Mouse (Mus musculus) forebrain, embryonic 14.5 days (tissue): ENCODE measurements at regions not wholly inside any gene's neighbourhood (a gene's known extent, or its start where the extent isn't known, plus 50 kb on each side); places are given as distances from the start of the nearest gene placed in this dataset.
A peak's percentile ranks its signal among the peaks of the same experiment; 100 is the strongest.

Experiments
- ATAC-seq: fragments of 200-750 bp; cut with Nextera tagmentation; 2 replicates; pipeline ENCODE4 v1.8.0; 2017; ENCODE audit warnings: mild to moderate bottlenecking, moderate library complexity
- DNase-seq: peaks from one replicate; pipeline ENCODE4 v3.0.0-alpha.2; 2015; ENCODE audit warnings: low spot score
- H3K27ac ChIP-seq: fragments of 300-500 bp; sonication (generic); 2 replicates; pipeline ENCODE4 v1.5.1; 2014; ENCODE audit warnings: low read depth, mild to moderate bottlenecking, control low read depth, low read length, moderate library complexity
- H3K27me3 ChIP-seq: fragments of 300-500 bp; sonication (generic); replicated peaks from 2 replicates; pipeline ENCODE4 v1.6.1; 2014; ENCODE audit warnings: low read length, control low read depth, mixed read lengths; ENCODE audit not compliant: control insufficient read depth, insufficient read depth
- H3K36me3 ChIP-seq: fragments of 300-500 bp; sonication (generic); 2 replicates; pipeline ENCODE4 v1.6.1; 2014; ENCODE audit warnings: low read length, control low read depth; ENCODE audit not compliant: control insufficient read depth, insufficient read depth
- H3K4me1 ChIP-seq: fragments of 300-500 bp; sonication (generic); 2 replicates; pipeline ENCODE4 v1.6.1; 2014; ENCODE audit warnings: antibody characterized with exemption, low read length, control low read depth; ENCODE audit not compliant: control insufficient read depth, insufficient read depth
- H3K4me2 ChIP-seq: fragments of 300-500 bp; sonication (generic); 2 replicates; pipeline ENCODE4 v1.6.1; 2014; ENCODE audit warnings: mild to moderate bottlenecking, control low read depth, low read length
- H3K4me3 ChIP-seq: fragments of 300-500 bp; sonication (generic); 2 replicates; pipeline ENCODE4 v1.5.1; 2014; ENCODE audit warnings: low read depth, low read length, control low read depth
- H3K9ac ChIP-seq: fragments of 300-500 bp; sonication (generic); 2 replicates; pipeline ENCODE4 v1.6.1; 2014; ENCODE audit warnings: mild to moderate bottlenecking, low read length, control low read depth, moderate library complexity
- H3K9me3 ChIP-seq: fragments of 300-500 bp; sonication (generic); replicated peaks from 2 replicates; pipeline ENCODE4 v1.6.1; 2016; ENCODE audit warnings: low read length, control low read depth, mixed read lengths; ENCODE audit not compliant: control insufficient read depth
- WGBS: fragments of 180-500 bp; shearing (Covaris S2); extraction: QIAGEN DNeasy Blood & Tissue Kit; methylation state at CpG from one replicate; pipeline ENCODE4 v1.1.7; 2014; 5-methylcytosine and 5-hydroxymethylcytosine counted together

DNA sequence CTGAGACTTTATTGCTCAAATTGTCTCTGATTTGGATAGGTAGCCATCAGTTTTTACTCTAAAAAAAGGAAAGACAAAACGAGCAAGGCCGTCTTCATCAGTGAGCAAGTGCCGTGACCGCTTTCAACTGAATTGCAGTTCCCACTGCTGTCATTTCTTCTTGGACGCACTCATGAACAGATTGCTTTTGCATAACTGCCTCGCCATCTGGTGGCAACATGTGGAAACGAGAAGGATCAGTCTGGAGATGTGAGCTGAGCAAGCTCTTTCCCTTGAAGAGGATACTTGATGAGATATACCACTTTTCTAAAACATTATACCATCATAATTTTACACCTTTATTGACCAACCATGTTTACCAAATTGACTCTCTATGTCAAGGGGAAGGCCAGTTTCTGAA is 137.7 kb downstream of the Gm9733 start:
- 1% methylated on average over 7 of the region's 7 CpGs for WGBS
- ATAC-seq: peak; percentile 96

DNA sequence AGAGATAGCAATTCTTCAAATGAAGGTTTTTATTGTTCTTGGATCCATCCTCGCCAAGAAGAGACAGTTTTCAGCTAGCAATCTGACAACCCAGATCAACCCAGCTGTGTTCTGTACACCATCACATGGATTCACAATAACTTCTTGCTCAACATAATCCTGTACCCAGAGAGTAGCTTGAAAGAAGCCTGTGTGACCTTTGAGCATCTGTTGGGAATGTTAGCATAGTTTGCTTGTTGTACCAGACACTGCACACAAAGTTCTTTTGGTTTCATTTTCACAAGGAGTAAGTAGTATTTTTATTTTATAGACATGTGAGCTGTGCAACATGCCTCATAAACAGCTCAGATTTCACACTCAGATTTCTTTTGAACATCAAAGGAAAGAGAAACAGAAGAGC is 136.0 kb downstream of the Gm9733 start:
- ATAC-seq: no peak
- Histone ChIP-seq H3K9me3 (no peaks in the 10 kb centered on the region), H3K27ac (no peak overlapping the region), H3K4me1 (no peaks in the 10 kb centered on the region), H3K4me3 (no peak overlapping the region), H3K27me3 (no peaks in the 10 kb centered on the region), H3K9ac (no peak overlapping the region), H3K36me3 (no peaks in the 10 kb centered on the region), H3K4me2 (no peak overlapping the region)
- no peak for DNase-seq
- 85% methylated on average over 1 of the region's 1 CpGs for WGBS

More for the DNA sequence above, 137.7 kb downstream of the Gm9733 start:
- Histone ChIP-seq H3K4me2 (no peak overlapping the region), H3K9ac (no peak overlapping the region), H3K4me3 (no peak overlapping the region), H3K36me3 (no peaks in the 10 kb centered on the region), H3K4me1 (no peaks in the 10 kb centered on the region), H3K27ac (no peak overlapping the region), H3K9me3 (no peaks in the 10 kb centered on the region), H3K27me3 (no peaks in the 10 kb centered on the region)
- DNase-seq: peak; percentile 92

DNA sequence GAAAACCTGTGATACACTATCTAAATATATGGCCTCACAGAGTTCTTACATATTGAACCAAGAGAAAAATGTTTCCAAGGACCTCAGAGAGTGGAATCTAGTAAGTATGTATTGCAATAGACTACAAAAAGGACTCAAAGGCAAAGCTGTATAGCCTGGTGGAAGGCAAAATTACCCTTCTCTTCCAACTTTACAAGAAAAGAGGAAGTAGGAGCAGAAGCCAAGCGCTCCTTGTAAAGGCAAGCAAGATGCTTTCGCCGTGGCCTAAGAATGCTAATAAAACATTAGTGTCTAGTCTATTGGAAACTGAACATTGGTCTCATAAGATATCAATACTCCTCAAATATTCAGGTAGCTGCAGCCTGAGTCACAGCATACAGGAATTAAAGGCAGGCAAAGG is 134.0 kb downstream of the Gm9733 start:
- no peak overlapping the region for H3K4me2 ChIP-seq
- ATAC-seq (no peak), DNase-seq (no peak)
- H3K4me3 ChIP-seq: no peak overlapping the region
- H3K36me3 ChIP-seq: no peaks in the 10 kb centered on the region
- WGBS: 85% methylated on average over 3 of the region's 3 CpGs
- H3K4me1 ChIP-seq: no peaks in the 10 kb centered on the region
- no peak overlapping the region for H3K9ac ChIP-seq
- no peaks in the 10 kb centered on the region for H3K9me3 ChIP-seq
- H3K27me3 ChIP-seq: no peaks in the 10 kb centered on the region
- H3K27ac ChIP-seq: no peak overlapping the region

DNA sequence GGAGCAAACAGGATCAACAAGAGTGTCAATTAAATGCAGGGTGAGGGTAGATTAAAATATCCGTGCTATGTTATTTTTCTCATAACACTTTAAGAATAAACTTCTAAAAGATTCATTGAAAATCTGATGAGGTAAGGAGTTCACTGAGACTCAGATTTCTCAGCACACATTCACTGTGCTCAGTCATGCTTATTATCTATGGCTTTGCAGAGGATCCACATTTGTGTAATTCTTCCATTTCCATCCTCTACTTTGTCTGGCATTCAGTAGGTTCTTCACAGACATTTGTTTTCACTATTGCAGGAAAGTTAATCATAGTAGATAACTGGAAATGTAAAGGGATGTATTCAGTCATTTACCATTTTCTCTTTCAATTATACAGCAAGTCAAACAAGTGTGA is 131.8 kb downstream of the Gm9733 start:
- Histone ChIP-seq H3K4me3 (no peak overlapping the region), H3K27ac (no peak overlapping the region), H3K4me2 (no peak overlapping the region), H3K4me1 (no peaks in the 10 kb centered on the region), H3K9me3 (no peaks in the 10 kb centered on the region), H3K27me3 (no peaks in the 10 kb centered on the region), H3K9ac (no peak overlapping the region), H3K36me3 (no peaks in the 10 kb centered on the region)
- no peak for DNase-seq
- WGBS: 13% methylated on average over 1 of the region's 1 CpGs
- no peak for ATAC-seq

DNA sequence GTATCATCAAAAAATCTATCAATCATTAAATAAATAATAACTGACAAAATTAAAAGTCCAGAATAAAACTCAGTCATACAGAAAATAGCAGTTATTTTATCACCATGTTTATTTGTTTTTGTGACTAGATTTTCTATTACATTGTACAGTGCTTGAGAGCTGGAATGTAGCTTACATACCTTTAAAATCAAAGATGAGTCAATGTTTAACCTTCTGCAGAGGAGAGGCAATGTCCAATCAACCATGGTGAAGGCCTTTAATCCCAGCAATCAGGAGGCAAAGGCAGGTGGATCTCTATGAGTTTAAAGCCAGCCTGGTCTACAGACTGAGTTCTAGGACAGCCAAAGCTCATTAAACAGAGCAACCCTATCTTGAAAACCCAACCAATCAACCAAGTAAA is 131.1 kb downstream of the Gm9733 start:
- no peak overlapping the region for H3K4me3 ChIP-seq
- no peak overlapping the region for H3K9ac ChIP-seq
- H3K27ac ChIP-seq: no peak overlapping the region
- ATAC-seq (no peak), DNase-seq (no peak)
- no peak overlapping the region for H3K4me2 ChIP-seq
- no peaks in the 10 kb centered on the region for H3K9me3 ChIP-seq
- no peaks in the 10 kb centered on the region for H3K4me1 ChIP-seq
- H3K36me3 ChIP-seq: no peaks in the 10 kb centered on the region
- H3K27me3 ChIP-seq: no peaks in the 10 kb centered on the region

DNA sequence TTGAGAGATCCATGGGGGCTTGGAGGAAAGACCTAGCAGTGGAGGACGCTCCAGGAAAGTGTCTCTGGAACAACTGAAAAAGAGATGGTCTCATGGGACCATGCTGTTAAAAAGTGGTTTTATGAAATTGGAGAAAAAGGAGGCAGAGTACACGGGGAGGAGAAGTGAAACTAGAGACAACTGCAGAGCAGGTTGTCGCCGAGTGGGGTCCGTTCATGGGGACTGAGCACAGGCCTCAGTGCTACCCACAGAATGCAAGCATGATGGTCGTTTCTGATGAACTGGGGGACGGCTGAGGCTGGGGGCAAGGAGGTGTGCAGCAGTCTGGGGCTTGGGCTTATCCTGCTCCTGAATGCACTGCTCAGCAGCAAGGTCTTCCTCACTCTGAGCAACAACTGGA is 129.3 kb downstream of the Gm9733 start:
- no peak overlapping the region for H3K27ac ChIP-seq
- H3K4me3 ChIP-seq: no peak overlapping the region
- DNase-seq: no peak
- no peaks in the 10 kb centered on the region for H3K36me3 ChIP-seq
- H3K27me3 ChIP-seq: no peaks in the 10 kb centered on the region
- 88% methylated on average over 7 of the region's 7 CpGs for WGBS
- no peaks in the 10 kb centered on the region for H3K9me3 ChIP-seq
- H3K4me1 ChIP-seq: no peaks in the 10 kb centered on the region
- no peak overlapping the region for H3K9ac ChIP-seq
- no peak overlapping the region for H3K4me2 ChIP-seq
- ATAC-seq: no peak

DNA sequence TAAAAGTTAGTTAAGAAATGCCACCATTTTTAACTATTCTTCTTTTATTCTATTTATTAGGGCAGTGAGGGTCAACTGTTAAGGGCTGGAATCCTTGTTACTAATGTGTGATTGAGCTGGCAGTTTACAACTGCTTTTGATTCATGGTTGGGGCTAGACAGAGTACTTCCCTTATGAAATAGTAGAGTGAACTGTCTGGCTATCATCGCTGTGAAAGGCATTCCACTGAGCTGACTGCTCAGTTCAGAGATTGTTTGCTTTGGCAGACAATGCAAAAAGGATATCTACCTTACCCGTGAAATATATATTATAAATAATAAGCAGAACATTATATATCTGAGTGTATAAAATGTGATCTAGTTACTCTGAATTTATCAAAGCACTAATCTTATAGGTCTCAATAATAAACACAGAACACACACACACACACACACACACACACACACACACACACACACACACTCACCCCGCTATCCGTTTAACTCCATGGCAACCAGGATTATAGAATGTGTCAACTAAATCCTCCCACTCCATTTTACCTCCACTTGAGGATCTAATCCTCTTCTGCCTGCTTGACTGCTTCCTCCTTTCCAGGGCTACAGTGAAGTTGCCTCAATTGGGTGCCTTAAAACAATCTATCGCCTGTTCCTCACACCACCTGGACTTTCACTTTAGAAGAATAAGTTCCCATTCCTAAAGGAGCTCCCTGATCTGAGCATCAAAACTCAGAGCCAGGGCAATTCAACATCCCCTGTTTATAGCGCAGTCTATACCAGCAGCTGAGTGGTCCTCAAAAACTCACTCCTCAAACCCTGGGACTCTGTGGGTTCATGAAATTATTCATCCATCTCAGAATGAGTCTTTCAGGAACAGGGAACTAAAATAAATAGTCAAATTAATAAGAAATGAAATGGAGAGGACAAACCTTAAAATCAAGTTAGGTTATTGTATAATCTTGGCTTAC is 126.6 kb downstream of the Gm9733 start:
- 0 out of 2 replicates have a peak, but pooled peaks have one; percentile 29 for ATAC-seq
- no peak overlapping the region for H3K4me3 ChIP-seq

DNA sequence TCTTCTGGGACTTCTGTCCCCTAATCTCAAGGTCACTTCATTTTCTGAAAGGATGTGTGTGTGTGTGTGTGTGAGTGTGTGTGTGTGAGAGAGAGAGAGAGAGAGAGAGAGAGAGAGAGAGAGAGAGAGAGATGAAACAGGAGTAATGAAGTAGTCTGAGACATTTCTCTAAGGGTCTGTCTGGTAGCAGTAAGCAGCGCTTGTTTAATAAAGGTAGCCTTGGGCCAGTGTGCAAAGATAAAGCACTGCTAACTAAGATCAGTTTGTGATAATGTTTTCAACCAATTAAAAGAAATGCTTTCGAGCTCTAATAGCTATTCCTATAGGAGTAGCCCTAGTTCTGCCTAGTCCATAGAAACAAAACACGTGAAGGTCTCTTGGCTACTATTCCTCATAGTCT is 119.7 kb downstream of the Gm9733 start:
- Histone ChIP-seq H3K4me3 (no peak overlapping the region), H3K27ac (no peak overlapping the region), H3K9me3 (no peaks in the 10 kb centered on the region), H3K27me3 (no peaks in the 10 kb centered on the region), H3K4me1 (no peaks in the 10 kb centered on the region), H3K9ac (no peak overlapping the region), H3K36me3 (no peaks in the 10 kb centered on the region), H3K4me2 (no peak overlapping the region)
- 87% methylated on average over 3 of the region's 3 CpGs for WGBS
- no peak for ATAC-seq
- no peak for DNase-seq

More for the DNA sequence above, 126.6 kb downstream of the Gm9733 start:
- Histone ChIP-seq H3K4me2 (no peak overlapping the region), H3K4me1 (no peaks in the 10 kb centered on the region), H3K27ac (no peak overlapping the region), H3K36me3 (no peaks in the 10 kb centered on the region), H3K9me3 (no peaks in the 10 kb centered on the region), H3K9ac (no peak overlapping the region), H3K27me3 (no peaks in the 10 kb centered on the region)
- 8% methylated on average over 6 of the region's 6 CpGs for WGBS
- DNase-seq: peak; percentile 11

DNA sequence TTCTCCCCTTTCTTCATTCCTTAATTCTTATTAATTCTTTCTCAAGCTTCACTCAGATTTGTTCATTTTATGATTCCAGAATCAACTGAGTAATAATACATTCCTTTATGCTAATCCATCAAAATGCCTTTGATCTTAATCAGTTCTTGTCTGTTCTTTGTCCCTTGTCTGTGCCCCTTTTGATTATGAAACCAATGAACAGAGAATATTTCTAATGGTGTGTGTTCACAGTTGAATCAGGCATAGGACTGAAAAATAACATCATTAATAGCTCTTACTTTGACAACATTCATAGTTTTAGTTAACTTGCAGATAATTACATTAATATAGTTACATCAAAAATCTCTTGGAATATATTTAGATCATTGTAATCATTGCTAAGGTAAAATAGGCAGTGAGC is 114.5 kb downstream of the Gm9733 start:
- H3K4me2 ChIP-seq: no peak overlapping the region
- no peak overlapping the region for H3K4me3 ChIP-seq
- no peak for ATAC-seq

More for the DNA sequence above, 114.5 kb downstream of the Gm9733 start:
- no peaks in the 10 kb centered on the region for H3K27me3 ChIP-seq
- no peak for DNase-seq
- no peaks in the 10 kb centered on the region for H3K36me3 ChIP-seq
- no peaks in the 10 kb centered on the region for H3K4me1 ChIP-seq
- H3K9me3 ChIP-seq: no peaks in the 10 kb centered on the region
- no peak overlapping the region for H3K9ac ChIP-seq
- H3K27ac ChIP-seq: no peak overlapping the region
